Mouse (Mus musculus) midbrain, embryonic 16.5 days (tissue): ENCODE results near the gene Tmem126b. TPM values are rescaled to one million over a fixed set of nuclear protein-coding genes. Genes with fewer than 3 reads are reported as not detected.

Experiments used
- ATAC-seq: fragments of 200-750 bp; cut with Nextera tagmentation; 2 replicates; pipeline ENCODE4 v1.8.0; 2017; ENCODE audit warnings: moderate TSS enrichment
- H3K27ac ChIP-seq: fragments of 300-500 bp; sonication (generic); 2 replicates; pipeline ENCODE4 v1.5.1; 2014; ENCODE audit warnings: mild to moderate bottlenecking, low read length, mixed read lengths
- H3K27me3 ChIP-seq: fragments of 300-500 bp; sonication (generic); 2 replicates; pipeline ENCODE4 v1.6.1; 2014; ENCODE audit warnings: low read depth, low read length, mixed read lengths; ENCODE audit not compliant: control insufficient read depth, insufficient read depth
- H3K36me3 ChIP-seq: fragments of 300-500 bp; sonication (generic); 2 replicates; pipeline ENCODE4 v1.6.1; 2014; ENCODE audit warnings: mild to moderate bottlenecking, low read length, moderate library complexity, mixed read lengths; ENCODE audit not compliant: control insufficient read depth, insufficient read depth
- H3K4me1 ChIP-seq: fragments of 300-500 bp; sonication (generic); 2 replicates; pipeline ENCODE4 v1.6.1; 2014; ENCODE audit warnings: mild to moderate bottlenecking, low read length, mixed read lengths; ENCODE audit not compliant: control insufficient read depth, insufficient read depth
- H3K4me2 ChIP-seq: fragments of 300-500 bp; sonication (generic); 2 replicates; pipeline ENCODE4 v1.6.1; 2014; ENCODE audit warnings: mild to moderate bottlenecking, low read length, mixed read lengths
- H3K4me3 ChIP-seq: fragments of 300-500 bp; sonication (generic); 2 replicates; pipeline ENCODE4 v1.5.1; 2014; ENCODE audit warnings: low read depth, mild to moderate bottlenecking, low read length, moderate library complexity, mixed read lengths
- H3K9ac ChIP-seq: fragments of 300-500 bp; sonication (generic); 2 replicates; pipeline ENCODE4 v1.6.1; 2014; ENCODE audit warnings: low read depth, low read length, mixed read lengths
- H3K9me3 ChIP-seq: fragments of 300-500 bp; sonication (generic); replicated peaks from 2 replicates; pipeline ENCODE4 v1.6.1; 2014; ENCODE audit warnings: mild to moderate bottlenecking, low read length, mixed read lengths; ENCODE audit not compliant: control insufficient read depth, poor library complexity, severe bottlenecking
- WGBS: fragments of 180-500 bp; shearing (Covaris S2); extraction: QIAGEN DNeasy Blood & Tissue Kit; methylation state at CpG from one replicate; pipeline ENCODE4 v1.1.7; 2014; 5-methylcytosine and 5-hydroxymethylcytosine counted together
- polyA plus RNA-seq: library from polyadenylated mRNA; unstranded; fragments of >200 nt; fragmentation: Nextera tagmentation; extraction: Ambion mirVana; gene quantifications from 2 replicates; pipeline ENCODE4 v1.2.1, GENCODE M21; 2015

The Tmem126b gene
- polyA plus RNA-seq, 1 experiment from 2014 or later = 46.0 TPM

- Histone ChIP-seq H3K9me3 (no peaks in the 10 kb centered on the region), H3K4me1 (peaks cover 15% of the 10 kb centered on the region), H3K9ac (peak overlapping the region; percentile 87), H3K4me3 (peak overlapping the region; percentile 84), H3K4me2 (peak overlapping the region; percentile 84), H3K27ac (peak overlapping the region; percentile 93), H3K27me3 (no peaks in the 10 kb centered on the region), H3K36me3 (0 out of 2 replicates have a peak, but pooled peaks cover 4% of the 10 kb centered on the region)
- peak; percentile 80 for ATAC-seq
- WGBS = 10% methylated on average over 10 of the region's 10 CpGs
Observed at GRCm38 (mm10) chr7:90457517-90457916, 18.3 kb downstream of the Tmem126b start.

DNA sequence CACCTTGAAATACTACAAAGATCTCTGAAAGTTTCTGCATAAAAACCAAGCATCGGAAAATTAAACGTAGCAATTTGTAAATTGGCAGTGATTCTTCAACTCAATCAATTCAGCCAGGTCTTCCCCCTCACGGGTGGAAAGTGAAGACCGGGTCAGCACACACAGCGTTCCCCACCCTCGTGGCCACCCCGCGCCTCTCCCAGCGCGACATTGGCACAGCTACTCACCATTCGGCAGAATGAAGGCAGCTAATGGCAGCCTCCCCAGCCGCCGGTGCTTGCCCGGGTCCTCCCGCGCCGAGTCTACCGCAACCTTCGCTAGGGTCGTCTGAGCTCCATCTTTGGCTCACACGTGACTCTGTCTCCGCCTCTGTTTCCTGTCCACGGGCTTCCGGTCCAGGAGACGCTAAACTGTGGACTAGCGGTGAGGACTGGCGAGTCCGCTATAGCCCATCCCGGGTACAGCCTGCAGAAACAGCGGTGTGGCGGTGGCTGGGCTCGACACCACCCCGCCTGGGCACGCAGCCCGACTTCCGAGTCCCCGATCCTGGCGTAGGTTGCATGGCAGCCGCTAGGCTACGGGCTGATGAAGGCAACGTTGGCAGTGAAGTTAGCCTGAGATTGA is 18.8 kb downstream of the Tmem126b start, which contains the start of gene Tmem126a:
Tmem126a (minus strand) TSS at position 385 of the 624 bp plus-strand sequence.
- under 1% methylated on average over 41 of the region's 41 CpGs for WGBS
- 0 out of 2 replicates have a peak, but pooled peaks cover 4% of the 10 kb centered on the region for H3K36me3 ChIP-seq
- peak within 1 kb of the TSS; percentile 84 for H3K4me3 ChIP-seq
- H3K27ac ChIP-seq = peak within 1 kb of the TSS; percentile 93
- peak within 1 kb of the TSS; percentile 84 for H3K4me2 ChIP-seq
- no peaks in the 10 kb centered on the region for H3K27me3 ChIP-seq
- peaks cover 15% of the 10 kb centered on the region for H3K4me1 ChIP-seq
- peak within 1 kb of the TSS; percentile 87 for H3K9ac ChIP-seq
- no peaks in the 10 kb centered on the region for H3K9me3 ChIP-seq
- peak; percentile 99 for ATAC-seq

DNA sequence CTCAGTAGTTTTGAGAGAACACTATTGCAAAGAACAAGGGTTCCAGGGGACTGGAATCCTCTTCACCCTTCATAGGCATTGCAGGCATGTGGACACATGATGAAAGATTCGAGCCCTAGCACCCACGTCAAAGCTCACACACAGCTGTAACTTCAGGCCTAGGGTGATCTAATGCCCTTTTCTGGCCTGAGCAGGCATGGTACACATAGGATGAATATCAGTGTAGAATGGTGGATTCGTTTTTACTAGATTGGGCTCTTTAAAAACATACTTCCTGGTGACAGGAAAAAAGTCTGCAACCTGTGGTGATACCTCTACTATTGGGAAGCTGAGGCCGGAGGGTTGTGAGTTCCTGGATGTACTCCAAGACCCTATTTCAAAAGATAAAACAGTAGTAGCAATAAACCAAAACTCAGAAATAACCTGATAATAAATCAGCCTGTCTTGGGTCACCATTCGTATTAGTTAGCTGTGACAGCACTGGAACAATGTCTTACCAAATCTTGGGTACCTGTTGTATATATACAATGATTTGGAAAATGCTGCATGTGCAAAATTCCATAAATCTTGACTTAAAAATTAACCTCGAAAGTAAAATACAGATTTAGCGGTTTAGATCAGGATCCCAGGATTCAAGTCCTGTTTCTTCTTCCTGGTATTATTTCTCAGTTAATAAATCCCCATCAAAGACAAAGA is 19.5 kb downstream of the Tmem126b start:
- WGBS = 37% methylated on average over 7 of the region's 7 CpGs
- Histone ChIP-seq H3K9ac (peak overlapping the region; percentile 87), H3K9me3 (no peaks in the 10 kb centered on the region), H3K27ac (peak overlapping the region; percentile 93), H3K4me2 (peak overlapping the region; percentile 84), H3K4me1 (peaks cover 15% of the 10 kb centered on the region), H3K36me3 (peaks cover 4% of the 10 kb centered on the region; the same call in 1 of the 2 replicates), H3K27me3 (no peaks in the 10 kb centered on the region), H3K4me3 (peak overlapping the region; percentile 84)
- ATAC-seq = no peak

GRCm38 (mm10) chr7:90444206-90444605 is 31.6 kb downstream of the Tmem126b start:
- Histone ChIP-seq H3K4me1 (peaks cover 15% of the 10 kb centered on the region), H3K4me3 (peak overlapping the region; percentile 99), H3K4me2 (peak overlapping the region; percentile 83), H3K27ac (no peak overlapping the region), H3K36me3 (peaks cover 2% of the 10 kb centered on the region; the same call in 1 of the 2 replicates), H3K27me3 (no peaks in the 10 kb centered on the region), H3K9ac (peak overlapping the region; percentile 99), H3K9me3 (no peaks in the 10 kb centered on the region)
- no peak for ATAC-seq
- WGBS = 0% methylated on average over 6 of the region's 6 CpGs

DNA sequence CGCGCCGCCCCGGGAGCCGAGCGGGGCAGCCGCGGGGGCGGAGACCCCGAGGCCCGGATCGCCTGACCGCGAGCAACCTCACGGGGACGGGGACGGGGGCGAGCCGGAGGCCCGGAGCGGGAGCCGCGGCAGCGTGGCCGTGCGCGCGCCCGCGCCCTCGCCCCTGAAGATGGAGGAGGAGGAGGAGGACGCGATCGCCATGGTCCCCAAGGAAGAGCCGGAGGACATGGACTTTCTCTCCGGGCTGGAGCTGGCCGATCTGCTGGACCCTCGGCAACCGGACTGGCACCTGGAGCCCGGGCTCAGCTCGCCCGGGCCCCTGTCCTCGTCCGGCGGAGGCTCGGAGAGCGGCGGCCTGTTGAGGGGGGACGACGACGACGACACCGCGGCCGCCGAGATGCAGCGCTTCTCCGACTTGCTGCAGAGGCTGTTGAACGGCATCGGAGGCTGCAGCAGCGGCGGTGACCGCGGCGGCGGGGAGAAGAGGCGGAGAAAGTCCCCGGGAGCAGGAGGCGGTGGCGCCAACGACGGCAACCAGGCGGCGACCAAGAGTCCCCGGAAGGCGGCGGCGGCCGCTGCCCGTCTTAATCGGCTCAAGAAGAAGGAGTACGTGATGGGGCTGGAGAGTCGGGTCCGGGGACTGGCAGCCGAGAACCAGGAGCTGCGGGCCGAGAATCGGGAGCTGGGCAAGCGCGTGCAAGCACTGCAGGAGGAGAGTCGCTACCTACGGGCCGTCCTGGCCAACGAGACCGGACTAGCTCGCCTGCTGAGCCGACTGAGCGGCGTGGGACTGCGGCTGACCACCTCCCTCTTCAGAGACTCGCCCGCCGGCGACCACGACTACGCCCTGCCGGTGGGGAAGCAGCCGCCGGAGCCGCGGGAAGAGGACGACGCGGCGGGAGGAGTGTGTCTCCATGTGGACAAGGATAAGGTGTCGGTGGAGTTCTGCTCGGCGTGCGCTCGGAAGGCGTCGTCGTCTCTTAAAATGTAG is 32.4 kb downstream of the Tmem126b start:
- peak; percentile 76 for ATAC-seq
- H3K27me3 ChIP-seq = no peaks in the 10 kb centered on the region
- H3K36me3 ChIP-seq = no peaks in the 10 kb centered on the region
- peak overlapping the region; percentile 83 for H3K4me2 ChIP-seq
- peaks cover 13% of the 10 kb centered on the region for H3K4me1 ChIP-seq
- WGBS = under 1% methylated on average over 109 of the region's 123 CpGs
- peak overlapping the region; percentile 99 for H3K27ac ChIP-seq
- H3K4me3 ChIP-seq = peak overlapping the region; percentile 99
- peak overlapping the region; percentile 99 for H3K9ac ChIP-seq
- H3K9me3 ChIP-seq = no peaks in the 10 kb centered on the region

- Histone ChIP-seq H3K9ac (peak within 1 kb of the TSS; percentile 99), H3K27ac (peak within 1 kb of the TSS; percentile 99), H3K27me3 (no peaks in the 10 kb centered on the region), H3K9me3 (no peaks in the 10 kb centered on the region), H3K4me1 (peaks cover 12% of the 10 kb centered on the region), H3K36me3 (no peaks in the 10 kb centered on the region), H3K4me3 (peak within 1 kb of the TSS; percentile 99), H3K4me2 (peak within 1 kb of the TSS; percentile 83)
- ATAC-seq = peak; percentile 97
- 0% methylated on average over 44 of the region's 54 CpGs for WGBS
Observed at GRCm38 (mm10) chr7:90442518-90443080, 33.2 kb downstream of the Tmem126b start, which contains the start of gene Crebzf. Gene Crebzf, plus strand, starts transcription at chr7:90442729.

DNA sequence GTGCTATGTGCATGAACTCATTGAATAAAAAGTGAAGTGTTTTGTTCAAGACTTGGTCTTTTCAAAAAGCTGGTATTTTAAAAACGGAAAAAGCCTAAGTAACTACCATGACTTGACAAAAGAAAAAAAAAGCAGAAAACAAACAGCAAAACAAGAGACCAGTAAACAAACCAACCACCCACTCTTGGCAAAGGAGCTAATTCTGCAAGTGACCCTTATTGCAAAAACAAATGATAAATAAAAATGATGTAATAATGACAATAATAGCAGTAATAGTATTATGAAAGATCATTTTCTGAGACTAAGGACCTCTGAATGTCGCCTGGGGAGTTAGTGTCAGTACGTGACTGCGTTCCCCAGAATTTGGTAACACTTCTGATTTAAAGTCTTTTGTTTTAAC is 33.7 kb downstream of the Tmem126b start:
- Histone ChIP-seq H3K36me3 (no peaks in the 10 kb centered on the region), H3K9ac (peak overlapping the region; percentile 66), H3K9me3 (no peaks in the 10 kb centered on the region), H3K27me3 (no peaks in the 10 kb centered on the region), H3K27ac (peak overlapping the region; percentile 99), H3K4me1 (peaks cover 9% of the 10 kb centered on the region), H3K4me3 (peak overlapping the region; percentile 99), H3K4me2 (peak overlapping the region; percentile 67)
- ATAC-seq = peak; percentile 16
- WGBS = 1% methylated on average over 4 of the region's 4 CpGs

GRCm38 (mm10) chr7:90440044-90440443 is 35.8 kb downstream of the Tmem126b start:
- H3K9ac ChIP-seq = no peak overlapping the region
- WGBS = 94% methylated on average over 4 of the region's 4 CpGs
- H3K9me3 ChIP-seq = no peaks in the 10 kb centered on the region
- H3K36me3 ChIP-seq = no peaks in the 10 kb centered on the region
- H3K27me3 ChIP-seq = no peaks in the 10 kb centered on the region
- peaks cover 4% of the 10 kb centered on the region for H3K4me1 ChIP-seq
- ATAC-seq = no peak
- no peak overlapping the region for H3K4me3 ChIP-seq
- no peak overlapping the region for H3K27ac ChIP-seq
- no peak overlapping the region for H3K4me2 ChIP-seq
